In genomic region chr9:43879220-43879968, GRCm38 (mm10) we compare ENCODE assay signal across 8 mouse cellular contexts.
DNase-seq lines count a peak whose midpoint lies in the region; ATAC-seq and TF ChIP-seq lines count a peak whose summit lies in the region.

No protein-coding gene starts in this region.

- peak overlapping the region; percentile 81 for H3K4me2 ChIP-seq in hindbrain, embryonic 16.5 days (ENCODE audit: low read length)
- peak overlapping the region; percentile 60 for H3K4me2 ChIP-seq in neural tube, embryonic 13.5 days

- peak; percentile 28 to 40 for DNase-seq in left cerebral cortex, postnatal 36 days (ENCODE audit: low spot score in 2 of 2)
- DNase-seq in left cerebral cortex, postnatal 4 days = no peak
- DNase-seq in frontal cortex, postnatal 25 days (ENCODE audit: low spot score in 2 of 2) = no peak

- H3K4me3 ChIP-seq in embryonic fibroblast, embryonic 13.5 days (ENCODE audit: insufficient read depth, low read length) = peak overlapping the region; percentile 11
- H3K4me3 ChIP-seq in hindbrain, embryonic 16.5 days (ENCODE audit: low read length) = peak overlapping the region; percentile 43
- peak overlapping the region; percentile 33 for H3K4me3 ChIP-seq in neural tube, embryonic 13.5 days

- no peak for TF ChIP-seq CTCF in embryonic fibroblast, embryonic 13.5 days (IDR thresholded peaks at IDR 0.05; ENCODE audit: borderline replicate concordance, insufficient read depth, low read length)

- H3K27ac ChIP-seq in embryonic fibroblast, embryonic 13.5 days (ENCODE audit: insufficient read depth, low read length) = no peak overlapping the region
- H3K27ac ChIP-seq in hindbrain, embryonic 16.5 days (ENCODE audit: low read depth, low read length) = no peak overlapping the region
- H3K27ac ChIP-seq in neural tube, embryonic 13.5 days (replicated peaks) = peak overlapping the region; percentile 59

- peaks cover 7% of the 10 kb centered on the region; the same call in 1 of the 2 replicates for H3K4me1 ChIP-seq in embryonic fibroblast, embryonic 13.5 days (ENCODE audit: control insufficient read depth, insufficient read depth, low read length)
- H3K4me1 ChIP-seq in hindbrain, embryonic 16.5 days (ENCODE audit: control insufficient read depth, insufficient read depth, low read depth, low read length) = peaks cover 15% of the 10 kb centered on the region
- H3K4me1 ChIP-seq in neural tube, embryonic 13.5 days (replicated peaks) = peaks cover 20% of the 10 kb centered on the region

- TF ChIP-seq POLR2A in embryonic fibroblast, embryonic 13.5 days (IDR thresholded peaks at IDR 0.05; ENCODE audit: low read depth, low read length) = no peak

- H3K9ac ChIP-seq in hindbrain, embryonic 16.5 days (ENCODE audit: low read depth, low read length) = peak overlapping the region; percentile 65
- peak overlapping the region; percentile 62 for H3K9ac ChIP-seq in neural tube, embryonic 13.5 days

- intact Hi-C loops in left cerebral cortex, postnatal 36 days (cut with DNase I) = no loop called here
- intact Hi-C loops in left cerebral cortex, postnatal 4 days (cut with DNase I) = no loop called here

- H3K36me3 ChIP-seq in hindbrain, embryonic 16.5 days (ENCODE audit: control insufficient read depth, insufficient read depth, low read length) = no peaks in the 10 kb centered on the region
- H3K36me3 ChIP-seq in neural tube, embryonic 13.5 days = no peaks in the 10 kb centered on the region

- H3K9me3 ChIP-seq in hindbrain, embryonic 16.5 days (ENCODE audit: control insufficient read depth, low read length) = no peaks in the 10 kb centered on the region
- H3K9me3 ChIP-seq in neural tube, embryonic 13.5 days = no peaks in the 10 kb centered on the region

- WGBS in hindbrain, embryonic 16.5 days = 3% methylated on average over 24 of the region's 24 CpGs
- 2% methylated on average over 24 of the region's 24 CpGs for WGBS in neural tube, embryonic 13.5 days

- peaks cover 2% of the 10 kb centered on the region; the same call in 1 of the 2 replicates for H3K27me3 ChIP-seq in hindbrain, embryonic 16.5 days (replicated peaks; ENCODE audit: control insufficient read depth, insufficient read depth, low read length)
- H3K27me3 ChIP-seq in neural tube, embryonic 13.5 days = peaks cover 31% of the 10 kb centered on the region

- ATAC-seq in hindbrain, embryonic 16.5 days = peak; percentile 70
- ATAC-seq in neural tube, embryonic 13.5 days (ENCODE audit: low read depth) = peak; percentile 74
- ATAC-seq in erythroblast, adult 5-6 weeks (replicated peaks; ENCODE audit: low FRiP score, poor library complexity, severe bottlenecking) = no peak
- ATAC-seq in granulocyte monocyte progenitor cell, adult 5-6 weeks (replicated peaks; ENCODE audit: poor library complexity, severe bottlenecking) = no peak

Comparison
In these comparisons a context has a peak if more than half of its experiments do, and no peak if none do; other contexts are left out.
1. DNase-seq: peak in left cerebral cortex, postnatal 36 days (2 of 2); none in left cerebral cortex, postnatal 4 days (single experiment) and frontal cortex, postnatal 25 days (0 of 2).
2. ATAC-seq: peak in hindbrain, embryonic 16.5 days (single experiment) and neural tube, embryonic 13.5 days (single experiment); none in erythroblast, adult 5-6 weeks (single experiment) and granulocyte monocyte progenitor cell, adult 5-6 weeks (single experiment).
3. Peak in every context shown above with its lines, with median percentiles within 50 percentile points of each other: H3K4me3 ChIP-seq.